8 mouse cellular contexts compared by ENCODE assay signal in genomic region chr14:79480624-79481338, GRCm38 (mm10). TPM values are rescaled to one million over a fixed set of nuclear protein-coding genes. Genes with fewer than 3 reads are reported as not detected.
A peak's percentile ranks its signal among the peaks of the same experiment; 100 is the strongest.
DNase-seq lines count a peak whose midpoint lies in the region; ATAC-seq and TF ChIP-seq lines count a peak whose summit lies in the region.

Elf1 (plus strand) TSS chr14:79481194.

- CTCF ChIA-PET in Patski (lab: Charles Lee), result interaction anchor here (1.1 to 1.2 kb wide), 2 partner anchors 13 to 107 kb away, joined by 3 to 4 read pairs; partner anchors contain the start of gene Sugt1

- H3K27me3 ChIP-seq in Patski, result no peaks in the 10 kb centered on the region
- no peaks in the 10 kb centered on the region for H3K27me3 ChIP-seq in hindbrain, embryonic 12.5 days

- H3K27ac ChIP-seq in hindbrain, embryonic 12.5 days, result peak within 1 kb of the TSS; percentile 100

- H3K9me3 ChIP-seq in hindbrain, embryonic 12.5 days (replicated peaks), result no peaks in the 10 kb centered on the region

- in situ Hi-C loops in Patski (cut with MboI; ENCODE audit: low pct_unique_long_range_greater_than_20kb), result no loop called here

- H3K4me2 ChIP-seq in hindbrain, embryonic 12.5 days (replicated peaks), result peak within 1 kb of the TSS; percentile 63

- H3K4me1 ChIP-seq in hindbrain, embryonic 12.5 days, result peaks cover 23% of the 10 kb centered on the region

- peak within 1 kb of the TSS; percentile 94 for H3K4me3 ChIP-seq in hindbrain, embryonic 12.5 days

- TF ChIP-seq CTCF in Patski (IDR thresholded peaks at IDR 0.05), result no peak

- peak; percentile 59 for ATAC-seq in Patski
- peak; percentile 86 for ATAC-seq in hindbrain, embryonic 12.5 days (ENCODE audit: low FRiP score)

- DNase-seq in Patski (ENCODE audit: low read depth, low spot score), result no peak
- peak; percentile 99 for DNase-seq in cerebellum, postnatal 10 days
- DNase-seq in frontal cortex, postnatal 14 days (ENCODE audit: low spot score in 2 of 2), result peak; percentile 91 to 95
- peak; percentile 96 to 97 for DNase-seq in layer of hippocampus, postnatal 14 days (ENCODE audit: low spot score in 2 of 2)
- peak; percentile 97 for DNase-seq in lung, postnatal 10 days
- peak; percentile 97 for DNase-seq in ovary, postnatal 14 days (ENCODE audit: low spot score)
- peak; percentile 91 to 96 for DNase-seq in thymus, postnatal 10 days (ENCODE audit: low spot score in 2 of 2)

- H3K36me3 ChIP-seq in hindbrain, embryonic 12.5 days, result peaks cover 20% of the 10 kb centered on the region

- POLR2A ChIA-PET in Patski (lab: Charles Lee), result interaction anchor here (0.8 to 1.2 kb wide), 3 partner anchors 17 to 106 kb away, joined by 3 read pairs; no protein-coding TSS in a partner anchor

- H3K9ac ChIP-seq in hindbrain, embryonic 12.5 days, result peak within 1 kb of the TSS; percentile 93

- WGBS in hindbrain, embryonic 12.5 days, result under 1% methylated on average over 94 of the region's 96 CpGs

RNA-seq across cellular contexts. Expression of gene Elf1, which starts in this region (rescaled TPM):
- 53.6 TPM for polyA plus RNA-seq in Patski (2021)
- 9.6 and 10.3 TPM in 2 replicates for polyA plus RNA-seq in hindbrain, embryonic 12.5 days (2016; fragmentation: Nextera tagmentation; extraction: Ambion mirVana)
- 1 to 10 TPM; 6.0 to 6.3 TPM for total RNA-seq in layer of hippocampus, postnatal 14 days (2021)
